Mouse (Mus musculus): ENCODE data around the gene Ints12.

The Ints12 gene

GRCm38 (mm10) chr3:133151629-133152028 lies 60.0 kb downstream of the Ints12 start:
- no peak for DNase-seq

GRCm38 (mm10) chr3:133152831-133153230 lies 61.2 kb downstream of the Ints12 start:
- DNase-seq, result no peak

GRCm38 (mm10) chr3:133153629-133154028 lies 62.0 kb downstream of the Ints12 start:
- DNase-seq, result no peak

DNA sequence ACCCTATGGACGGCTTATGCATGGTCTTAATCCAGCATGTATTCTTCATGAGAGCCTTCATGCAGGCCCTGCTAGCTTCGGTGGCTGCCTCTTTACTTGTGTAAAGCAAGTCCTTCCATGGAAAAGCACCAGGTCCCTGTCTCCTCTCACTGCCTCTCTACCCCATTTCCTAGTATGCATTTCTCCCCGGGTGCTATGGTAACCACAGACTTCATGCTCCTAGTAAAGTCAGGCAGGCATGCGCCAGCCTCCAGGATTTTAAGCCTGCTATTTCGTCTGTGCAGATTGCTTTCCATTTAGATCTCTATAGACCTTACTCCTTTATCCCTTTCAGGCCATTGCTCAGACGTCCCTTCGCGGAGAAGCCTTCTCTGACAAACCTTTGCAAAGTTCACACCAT lies 63.0 kb downstream of the Ints12 start:
- DNase-seq, result no peak

GRCm38 (mm10) chr3:133158260-133158659 lies 66.6 kb downstream of the Ints12 start:
- peak; percentile 49 to 63 for DNase-seq
